Mouse (Mus musculus) midbrain, embryonic 16.5 days (tissue): ENCODE measurements around the gene Emilin2. TPM values are rescaled to one million over a fixed set of nuclear protein-coding genes. Genes with fewer than 3 reads are reported as not detected.

Source experiments
- ATAC-seq: fragments of 200-750 bp; cut with Nextera tagmentation; 2 replicates; pipeline ENCODE4 v1.8.0; 2017; ENCODE audit warnings: moderate TSS enrichment
- H3K27ac ChIP-seq: fragments of 300-500 bp; sonication (generic); 2 replicates; pipeline ENCODE4 v1.5.1; 2014; ENCODE audit warnings: mild to moderate bottlenecking, low read length, mixed read lengths
- H3K27me3 ChIP-seq: fragments of 300-500 bp; sonication (generic); 2 replicates; pipeline ENCODE4 v1.6.1; 2014; ENCODE audit warnings: low read depth, low read length, mixed read lengths; ENCODE audit not compliant: control insufficient read depth, insufficient read depth
- H3K36me3 ChIP-seq: fragments of 300-500 bp; sonication (generic); 2 replicates; pipeline ENCODE4 v1.6.1; 2014; ENCODE audit warnings: mild to moderate bottlenecking, low read length, moderate library complexity, mixed read lengths; ENCODE audit not compliant: control insufficient read depth, insufficient read depth
- H3K4me1 ChIP-seq: fragments of 300-500 bp; sonication (generic); 2 replicates; pipeline ENCODE4 v1.6.1; 2014; ENCODE audit warnings: mild to moderate bottlenecking, low read length, mixed read lengths; ENCODE audit not compliant: control insufficient read depth, insufficient read depth
- H3K4me2 ChIP-seq: fragments of 300-500 bp; sonication (generic); 2 replicates; pipeline ENCODE4 v1.6.1; 2014; ENCODE audit warnings: mild to moderate bottlenecking, low read length, mixed read lengths
- H3K4me3 ChIP-seq: fragments of 300-500 bp; sonication (generic); 2 replicates; pipeline ENCODE4 v1.5.1; 2014; ENCODE audit warnings: low read depth, mild to moderate bottlenecking, low read length, moderate library complexity, mixed read lengths
- H3K9ac ChIP-seq: fragments of 300-500 bp; sonication (generic); 2 replicates; pipeline ENCODE4 v1.6.1; 2014; ENCODE audit warnings: low read depth, low read length, mixed read lengths
- H3K9me3 ChIP-seq: fragments of 300-500 bp; sonication (generic); replicated peaks from 2 replicates; pipeline ENCODE4 v1.6.1; 2014; ENCODE audit warnings: mild to moderate bottlenecking, low read length, mixed read lengths; ENCODE audit not compliant: control insufficient read depth, poor library complexity, severe bottlenecking
- WGBS: fragments of 180-500 bp; shearing (Covaris S2); extraction: QIAGEN DNeasy Blood & Tissue Kit; methylation state at CpG from one replicate; pipeline ENCODE4 v1.1.7; 2014; 5-methylcytosine and 5-hydroxymethylcytosine counted together
- polyA plus RNA-seq: library from polyadenylated mRNA; unstranded; fragments of >200 nt; fragmentation: Nextera tagmentation; extraction: Ambion mirVana; gene quantifications from 2 replicates; pipeline ENCODE4 v1.2.1, GENCODE M21; 2015

Emilin2 gene
- polyA plus RNA-seq, 1 experiment from 2014 or later, result 1.0 TPM

DNA sequence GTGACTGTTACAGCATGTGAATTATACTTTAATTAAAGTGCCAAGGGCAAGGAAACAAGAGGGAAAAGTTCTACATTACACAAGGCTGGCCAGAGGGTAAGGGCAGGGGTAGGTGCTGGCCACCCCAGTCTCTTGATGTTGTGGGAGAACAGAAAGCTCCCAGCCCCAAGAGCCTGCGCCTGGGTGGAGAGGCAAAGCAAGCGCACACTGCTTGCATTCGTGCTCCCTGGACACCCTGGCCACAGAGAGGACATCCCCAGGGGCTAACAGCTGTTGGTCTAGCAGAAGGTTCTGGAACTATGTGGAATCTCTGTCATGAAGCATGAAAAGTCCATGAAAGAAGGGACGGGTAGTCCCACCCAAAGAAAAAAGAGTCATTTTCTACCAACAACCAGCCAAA is 5.1 kb downstream of the Emilin2 start:
- H3K36me3 ChIP-seq, result no peaks in the 10 kb centered on the region
- H3K9ac ChIP-seq, result no peak overlapping the region
- H3K4me1 ChIP-seq, result peaks cover 13% of the 10 kb centered on the region
- H3K4me2 ChIP-seq, result no peak overlapping the region
- 86% methylated on average over 4 of the region's 4 CpGs for WGBS
- no peaks in the 10 kb centered on the region for H3K9me3 ChIP-seq
- no peak overlapping the region for H3K27ac ChIP-seq
- H3K27me3 ChIP-seq, result peaks cover 13% of the 10 kb centered on the region
- ATAC-seq, result no peak
- H3K4me3 ChIP-seq, result no peak overlapping the region

DNA sequence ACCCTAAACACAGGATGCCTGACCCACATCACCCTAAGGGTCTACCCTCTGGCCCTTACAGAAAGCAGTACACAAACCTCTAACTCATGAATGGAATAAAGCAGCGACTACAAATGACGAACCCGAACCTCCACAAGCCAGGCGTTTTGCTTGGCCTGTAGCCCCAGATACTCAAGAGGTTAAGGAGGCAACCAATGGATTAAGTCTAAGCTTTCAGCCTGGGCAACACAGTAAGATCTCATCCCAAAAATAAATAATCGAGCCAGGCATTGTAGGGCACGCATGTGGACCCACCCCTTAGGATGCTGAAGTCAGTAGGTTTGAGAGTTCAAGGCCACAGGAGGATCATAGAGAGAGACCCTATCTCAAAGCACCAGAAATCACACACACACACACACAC is 5.7 kb downstream of the Emilin2 start:
- Histone ChIP-seq H3K36me3 (no peaks in the 10 kb centered on the region), H3K27me3 (peaks cover 12% of the 10 kb centered on the region), H3K9me3 (no peaks in the 10 kb centered on the region), H3K4me2 (no peak overlapping the region), H3K27ac (no peak overlapping the region), H3K9ac (no peak overlapping the region), H3K4me3 (no peak overlapping the region), H3K4me1 (peaks cover 11% of the 10 kb centered on the region)
- ATAC-seq, result no peak
- 86% methylated on average over 6 of the region's 6 CpGs for WGBS

- Histone ChIP-seq H3K27ac (no peak overlapping the region), H3K9ac (no peak overlapping the region), H3K4me2 (no peak overlapping the region), H3K4me1 (no peaks in the 10 kb centered on the region), H3K9me3 (no peaks in the 10 kb centered on the region), H3K27me3 (no peaks in the 10 kb centered on the region), H3K4me3 (no peak overlapping the region), H3K36me3 (no peaks in the 10 kb centered on the region)
- ATAC-seq, result no peak
- WGBS, result 72% methylated on average over 6 of the region's 6 CpGs
Measured at GRCm38 (mm10) chr17:71303444-71303843, 8.3 kb downstream of the Emilin2 start.

DNA sequence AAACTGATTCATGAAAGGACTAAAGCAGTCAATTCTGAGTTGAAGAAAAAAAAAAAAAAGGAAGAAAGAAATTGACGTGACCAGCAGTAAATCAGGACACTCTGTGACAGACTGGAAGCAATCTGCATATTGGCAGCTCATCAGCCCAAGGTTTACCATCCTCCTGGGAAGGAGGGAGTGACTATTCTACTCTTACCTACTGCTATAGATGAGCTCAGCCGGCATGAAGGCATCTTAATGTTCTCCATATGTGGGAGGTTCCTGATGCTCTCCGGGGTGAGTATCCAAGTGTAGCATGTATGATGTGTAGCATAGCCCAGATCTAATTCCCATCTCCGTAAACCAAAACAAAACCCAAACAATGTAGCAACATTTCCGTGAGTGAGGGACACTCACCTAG is 10.4 kb downstream of the Emilin2 start:
- ATAC-seq, result no peak
- Histone ChIP-seq H3K27ac (no peak overlapping the region), H3K27me3 (no peaks in the 10 kb centered on the region), H3K9ac (no peak overlapping the region), H3K36me3 (no peaks in the 10 kb centered on the region), H3K4me3 (no peak overlapping the region), H3K9me3 (no peaks in the 10 kb centered on the region), H3K4me2 (no peak overlapping the region), H3K4me1 (no peaks in the 10 kb centered on the region)
- WGBS, result 80% methylated on average over 5 of the region's 5 CpGs

GRCm38 (mm10) chr17:71300338-71300737 is 11.4 kb downstream of the Emilin2 start:
- no peak for ATAC-seq
- 95% methylated on average over 2 of the region's 2 CpGs for WGBS
- H3K4me3 ChIP-seq, result no peak overlapping the region
- H3K9ac ChIP-seq, result no peak overlapping the region
- H3K27me3 ChIP-seq, result no peaks in the 10 kb centered on the region
- H3K27ac ChIP-seq, result no peak overlapping the region
- H3K9me3 ChIP-seq, result no peaks in the 10 kb centered on the region
- no peak overlapping the region for H3K4me2 ChIP-seq
- no peaks in the 10 kb centered on the region for H3K4me1 ChIP-seq
- no peaks in the 10 kb centered on the region for H3K36me3 ChIP-seq

GRCm38 (mm10) chr17:71299879-71300278 is 11.9 kb downstream of the Emilin2 start:
- Histone ChIP-seq H3K36me3 (no peaks in the 10 kb centered on the region), H3K9ac (no peak overlapping the region), H3K4me3 (no peak overlapping the region), H3K9me3 (no peaks in the 10 kb centered on the region), H3K4me1 (no peaks in the 10 kb centered on the region), H3K27me3 (no peaks in the 10 kb centered on the region), H3K27ac (no peak overlapping the region), H3K4me2 (no peak overlapping the region)
- ATAC-seq, result no peak
- WGBS, result 95% methylated on average over 4 of the region's 4 CpGs

- H3K27ac ChIP-seq, result no peak overlapping the region
- no peak overlapping the region for H3K4me2 ChIP-seq
- H3K9me3 ChIP-seq, result no peaks in the 10 kb centered on the region
- H3K36me3 ChIP-seq, result no peaks in the 10 kb centered on the region
- ATAC-seq, result no peak
- H3K4me3 ChIP-seq, result no peak overlapping the region
- H3K9ac ChIP-seq, result no peak overlapping the region
- WGBS, result 75% methylated on average over 3 of the region's 3 CpGs
- no peaks in the 10 kb centered on the region for H3K4me1 ChIP-seq
- no peaks in the 10 kb centered on the region for H3K27me3 ChIP-seq
Measured at GRCm38 (mm10) chr17:71294570-71294969, 17.2 kb downstream of the Emilin2 start.

GRCm38 (mm10) chr17:71292897-71293296 is 18.9 kb downstream of the Emilin2 start:
- WGBS, result 80% methylated on average over 4 of the region's 4 CpGs
- Histone ChIP-seq H3K27ac (no peak overlapping the region), H3K27me3 (no peaks in the 10 kb centered on the region), H3K4me1 (no peaks in the 10 kb centered on the region), H3K36me3 (no peaks in the 10 kb centered on the region), H3K9ac (no peak overlapping the region), H3K4me3 (no peak overlapping the region), H3K9me3 (no peaks in the 10 kb centered on the region), H3K4me2 (no peak overlapping the region)
- ATAC-seq, result no peak

DNA sequence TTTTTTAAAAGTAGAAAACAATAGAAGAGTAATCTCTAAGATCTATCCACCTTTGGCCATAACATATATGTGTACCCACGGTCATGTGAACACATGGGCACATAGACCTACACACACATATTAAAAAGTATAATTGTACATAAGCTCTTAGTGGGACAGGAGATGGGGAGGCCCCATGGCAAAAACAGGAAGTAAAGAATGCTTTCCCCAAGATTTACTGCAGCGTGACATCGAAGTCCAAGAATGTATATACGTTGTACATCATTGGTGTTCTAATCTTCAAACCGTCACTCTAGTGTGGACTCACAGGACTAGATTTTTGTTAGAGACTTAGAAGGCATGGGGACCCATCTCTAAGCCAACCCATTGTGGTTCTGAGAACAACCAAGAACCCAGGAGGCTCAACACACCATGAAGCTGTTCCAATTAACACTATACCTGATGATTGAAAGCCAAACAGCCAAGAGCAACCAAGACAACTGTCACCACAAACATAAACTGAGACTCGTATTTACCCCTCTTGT is 19.8 kb downstream of the Emilin2 start:
- Histone ChIP-seq H3K4me2 (no peak overlapping the region), H3K9me3 (no peaks in the 10 kb centered on the region), H3K27me3 (no peaks in the 10 kb centered on the region), H3K4me1 (no peaks in the 10 kb centered on the region), H3K9ac (no peak overlapping the region), H3K36me3 (no peaks in the 10 kb centered on the region), H3K27ac (no peak overlapping the region), H3K4me3 (no peak overlapping the region)
- 95% methylated on average over 6 of the region's 6 CpGs for WGBS
- no peak for ATAC-seq
